Mouse (Mus musculus): Measurements from ENCODE around the gene Camkk1. TPM values are rescaled to one million over a fixed set of nuclear protein-coding genes. Genes with fewer than 3 reads are reported as not detected.

Camkk1 gene
- polyA plus RNA-seq, 1 experiment = not detected

Other genes starting within 250 kb of the Camkk1 start
- 17.2 and 18.7 TPM in 2 replicates for gene Cyb5d2, start 222.9 kb upstream of the Camkk1 start, polyA plus RNA-seq (2012; ENCODE audit: insufficient read depth, insufficient read length, missing spikeins)
- 7.5 and 8.8 TPM in 2 replicates for gene Zzef1, start 222.8 kb upstream of the Camkk1 start, polyA plus RNA-seq (2012; ENCODE audit: insufficient read depth, insufficient read length, missing spikeins)
- gene Atp2a3, start 57.8 kb upstream of the Camkk1 start, polyA plus RNA-seq (2012; ENCODE audit: insufficient read depth, insufficient read length, missing spikeins) = 2.6 and 4.3 TPM in 2 replicates
- gene P2rx1, start 19.9 kb upstream of the Camkk1 start, polyA plus RNA-seq (2012; ENCODE audit: insufficient read depth, insufficient read length, missing spikeins) = 0.40 and 1.9 TPM in 2 replicates
- 2.3 and 2.7 TPM in 2 replicates for gene Ncbp3, start 28.8 kb downstream of the Camkk1 start, polyA plus RNA-seq (2012; ENCODE audit: insufficient read depth, insufficient read length, missing spikeins)
- gene Itgae, start 71.6 kb downstream of the Camkk1 start, polyA plus RNA-seq (2012; ENCODE audit: insufficient read depth, insufficient read length, missing spikeins) = 1.8 and 2.4 TPM in 2 replicates
- gene Haspin, start 119.3 kb downstream of the Camkk1 start, polyA plus RNA-seq (2012; ENCODE audit: insufficient read depth, insufficient read length, missing spikeins) = not detected in 2 replicates
- 53.6 and 85.8 TPM in 2 replicates for gene P2rx5, start 141.4 kb downstream of the Camkk1 start, polyA plus RNA-seq (2012; ENCODE audit: insufficient read depth, insufficient read length, missing spikeins)
- 183 and 237 TPM in 2 replicates for gene Emc6, start 158.0 kb downstream of the Camkk1 start, polyA plus RNA-seq (2012; ENCODE audit: insufficient read depth, insufficient read length, missing spikeins)
- gene Tax1bp3, start 158.1 kb downstream of the Camkk1 start, polyA plus RNA-seq (2012; ENCODE audit: insufficient read depth, insufficient read length, missing spikeins) = 70.9 and 105 TPM in 2 replicates
- 8.8 TPM in 2 replicates for gene Ctns, start 180.0 kb downstream of the Camkk1 start, polyA plus RNA-seq (2012; ENCODE audit: insufficient read depth, insufficient read length, missing spikeins)
- 8.2 and 9.1 TPM in 2 replicates for gene Shpk, start 180.5 kb downstream of the Camkk1 start, polyA plus RNA-seq (2012; ENCODE audit: insufficient read depth, insufficient read length, missing spikeins)
- gene Trpv1, start 215.3 kb downstream of the Camkk1 start, polyA plus RNA-seq (2012; ENCODE audit: insufficient read depth, insufficient read length, missing spikeins) = 0.33 and 0.75 TPM in 2 replicates
- gene Trpv3, start 248.4 kb downstream of the Camkk1 start, polyA plus RNA-seq (2012; ENCODE audit: insufficient read depth, insufficient read length, missing spikeins) = not detected in 2 replicates